Mouse (Mus musculus) heart, adult 11 months (tissue): ENCODE measurements around the gene Psma6.

Experiments used
- DNase-seq: peaks from one replicate; pipeline ENCODE4 v3.0.0; 2022

Psma6 gene

GRCm38 (mm10) chr12:55465401-55465983 lies 81.5 kb downstream of the Psma6 start:
- peak; percentile 97 for DNase-seq

GRCm38 (mm10) chr12:55466088-55466701 lies 82.2 kb downstream of the Psma6 start:
- peak; percentile 94 for DNase-seq

- DNase-seq, result no peak
These were observed 82.8 kb downstream of the Psma6 start for GRCm38 (mm10) chr12:55466816-55467215.

- no peak for DNase-seq
These were observed 83.5 kb downstream of the Psma6 start for GRCm38 (mm10) chr12:55467331-55468180.
